ENCODE assay signal across 8 mouse cellular contexts in genomic region chr11:50223783-50224662, GRCm38 (mm10). TPM values are rescaled to one million over a fixed set of nuclear protein-coding genes. Genes with fewer than 3 reads are reported as not detected.
A peak's percentile ranks its signal among the peaks of the same experiment; 100 is the strongest.
DNase-seq lines count a peak whose midpoint lies in the region; ATAC-seq lines count a peak whose summit lies in the region.

No protein-coding gene starts in this region.

- H3K27me3 ChIP-seq in intestine, embryonic 14.5 days (replicated peaks; ENCODE audit: control insufficient read depth, insufficient read depth, low read length): no peaks in the 10 kb centered on the region
- H3K27me3 ChIP-seq in midbrain, embryonic 15.5 days (replicated peaks): no peaks in the 10 kb centered on the region

- H3K9ac ChIP-seq in intestine, embryonic 14.5 days (ENCODE audit: low read length): peak overlapping the region; percentile 83
- peak overlapping the region; percentile 97 for H3K9ac ChIP-seq in midbrain, embryonic 15.5 days

- ATAC-seq in intestine, embryonic 14.5 days (replicated peaks; ENCODE audit: low FRiP score, low TSS enrichment, low read depth): no peak
- ATAC-seq in midbrain, embryonic 15.5 days (replicated peaks): peak; percentile 25

- DNase-seq in cerebellum, adult 9-10 months: peak; percentile 61
- no peak for DNase-seq in cerebellum, adult 18-20 months
- peak; percentile 23 for DNase-seq in right cerebral cortex, postnatal 25 days
- no peak for DNase-seq in right cerebral cortex, postnatal 10 days (ENCODE audit: low spot score in 2 of 2)
- no peak for DNase-seq in intestine, embryonic 14.5 days (ENCODE audit: low spot score)
- no peak for DNase-seq in layer of hippocampus, adult 11-12 months (ENCODE audit: low spot score)
- DNase-seq in adipocyte (ENCODE audit: low spot score): no peak

- no peaks in the 10 kb centered on the region for H3K9me3 ChIP-seq in intestine, embryonic 14.5 days (ENCODE audit: control insufficient read depth, low read length)
- no peaks in the 10 kb centered on the region for H3K9me3 ChIP-seq in midbrain, embryonic 15.5 days

- peaks cover 23% of the 10 kb centered on the region for H3K4me1 ChIP-seq in intestine, embryonic 14.5 days (replicated peaks; ENCODE audit: control insufficient read depth, insufficient read depth, low read length)
- H3K4me1 ChIP-seq in midbrain, embryonic 15.5 days: peaks cover 48% of the 10 kb centered on the region

- peak overlapping the region; percentile 77 for H3K27ac ChIP-seq in intestine, embryonic 14.5 days (ENCODE audit: low read depth)
- peak overlapping the region; percentile 95 for H3K27ac ChIP-seq in midbrain, embryonic 15.5 days

- 7% methylated on average over 17 of the region's 17 CpGs for WGBS in intestine, embryonic 14.5 days
- 3% methylated on average over 17 of the region's 17 CpGs for WGBS in midbrain, embryonic 15.5 days

- no peaks in the 10 kb centered on the region for H3K36me3 ChIP-seq in intestine, embryonic 14.5 days (ENCODE audit: control insufficient read depth, insufficient read depth, low read length)
- no peaks in the 10 kb centered on the region for H3K36me3 ChIP-seq in midbrain, embryonic 15.5 days (replicated peaks)

- H3K4me2 ChIP-seq in intestine, embryonic 14.5 days (ENCODE audit: low read length): peak overlapping the region; percentile 93
- H3K4me2 ChIP-seq in midbrain, embryonic 15.5 days: peak overlapping the region; percentile 88

- H3K4me3 ChIP-seq in intestine, embryonic 14.5 days (ENCODE audit: low read depth, low read length): peak overlapping the region; percentile 65
- peak overlapping the region; percentile 90 for H3K4me3 ChIP-seq in midbrain, embryonic 15.5 days

RNA-seq across cellular contexts. Expression of gene Mgat4b, which starts 13.3 kb away (rescaled TPM):
- polyA plus RNA-seq in intestine, embryonic 14.5 days (2014; fragmentation: Nextera tagmentation; extraction: Ambion mirVana): 13.3 and 24.4 TPM in 2 replicates
- 54.6 and 57.9 TPM in 2 replicates for polyA plus RNA-seq in midbrain, embryonic 15.5 days (2015; fragmentation: Nextera tagmentation; extraction: Ambion mirVana)

RNA-seq across cellular contexts. Expression of gene Sqstm1, which starts 13.4 kb away (rescaled TPM):
- polyA plus RNA-seq in intestine, embryonic 14.5 days (2014; fragmentation: Nextera tagmentation; extraction: Ambion mirVana): 181 and 183 TPM in 2 replicates
- polyA plus RNA-seq in midbrain, embryonic 15.5 days (2015; fragmentation: Nextera tagmentation; extraction: Ambion mirVana): 392 and 438 TPM in 2 replicates

RNA-seq across cellular contexts. Expression of gene Ltc4s, which starts 14.4 kb away (rescaled TPM):
- 3.4 and 4.2 TPM in 2 replicates for polyA plus RNA-seq in intestine, embryonic 14.5 days (2014; fragmentation: Nextera tagmentation; extraction: Ambion mirVana)
- polyA plus RNA-seq in midbrain, embryonic 15.5 days (2015; fragmentation: Nextera tagmentation; extraction: Ambion mirVana): 1.9 and 2.3 TPM in 2 replicates

RNA-seq across cellular contexts. Expression of gene Mrnip, which starts 49.8 kb away (rescaled TPM):
- polyA plus RNA-seq in intestine, embryonic 14.5 days (2014; fragmentation: Nextera tagmentation; extraction: Ambion mirVana): 15.6 and 18.1 TPM in 2 replicates
- polyA plus RNA-seq in midbrain, embryonic 15.5 days (2015; fragmentation: Nextera tagmentation; extraction: Ambion mirVana): 38.1 and 39.3 TPM in 2 replicates

Comparison
In these comparisons a context has a peak if more than half of its experiments do, and no peak if none do; other contexts are left out.
1. DNase-seq: peak in cerebellum, adult 9-10 months (single experiment) and right cerebral cortex, postnatal 25 days (single experiment); none in cerebellum, adult 18-20 months (0 of 2), right cerebral cortex, postnatal 10 days (0 of 2), intestine, embryonic 14.5 days (single experiment), layer of hippocampus, adult 11-12 months (single experiment) and adipocyte (single experiment).